Mouse (Mus musculus): ENCODE measurements around the gene Def6.
"Not testable (repeated sequence)": the region's sequence is repeated elsewhere in the genome, so short reads cannot be mapped to it uniquely, and the experiment has no call there.

Def6 gene

GRCm38 (mm10) chr17:28209457-28210110, 2.0 kb downstream of the Def6 start:
- peak in 1 of 2 experiments; percentile 49 for DNase-seq

GRCm38 (mm10) chr17:28211921-28212341, 4.4 kb downstream of the Def6 start:
- DNase-seq: peak; percentile 72 to 86

GRCm38 (mm10) chr17:28212391-28212790, 4.8 kb downstream of the Def6 start:
- no peak for DNase-seq

GRCm38 (mm10) chr17:28213236-28213635, 5.7 kb downstream of the Def6 start:
- no peak for DNase-seq

- DNase-seq: no peak
These were observed 9.2 kb downstream of the Def6 start for GRCm38 (mm10) chr17:28216791-28217190.

- peak; percentile 76 to 88 for DNase-seq
These were observed 10.4 kb downstream of the Def6 start for GRCm38 (mm10) chr17:28217721-28218649.

GRCm38 (mm10) chr17:28222463-28222862, 14.9 kb downstream of the Def6 start:
- DNase-seq: not testable (repeated sequence)

- DNase-seq: peak; percentile 87 to 90
These were observed 16.2 kb downstream of the Def6 start for GRCm38 (mm10) chr17:28223561-28224391.

GRCm38 (mm10) chr17:28224615-28225014, 17.0 kb downstream of the Def6 start:
- no peak for DNase-seq

- DNase-seq: peak; percentile 88 to 89
These were observed 18.4 kb downstream of the Def6 start for GRCm38 (mm10) chr17:28226014-28226413.

GRCm38 (mm10) chr17:28230486-28230885, 22.9 kb downstream of the Def6 start:
- no peak for DNase-seq

GRCm38 (mm10) chr17:28231026-28231736, 23.6 kb downstream of the Def6 start:
- no peak for DNase-seq

GRCm38 (mm10) chr17:28232475-28233060, 25.0 kb downstream of the Def6 start, which contains the start of gene Ppard:
Gene Ppard (plus strand): TSS chr17:28232700.
- peak; percentile 94 for DNase-seq

- DNase-seq: no peak
These were observed 25.6 kb downstream of the Def6 start for GRCm38 (mm10) chr17:28233091-28233731.

GRCm38 (mm10) chr17:28234641-28235040, 27.1 kb downstream of the Def6 start:
- DNase-seq: no peak

- DNase-seq: no peak
These were observed 28.5 kb downstream of the Def6 start for GRCm38 (mm10) chr17:28235982-28236635.

- DNase-seq: no peak
These were observed 29.0 kb downstream of the Def6 start for GRCm38 (mm10) chr17:28236636-28237015.

- no peak for DNase-seq
These were observed 29.8 kb downstream of the Def6 start for GRCm38 (mm10) chr17:28237362-28237761.

- no peak for DNase-seq
These were observed 30.3 kb downstream of the Def6 start for GRCm38 (mm10) chr17:28237874-28238273.

GRCm38 (mm10) chr17:28240846-28241245, 33.3 kb downstream of the Def6 start:
- DNase-seq: no peak

- DNase-seq: no peak
These were observed 34.7 kb downstream of the Def6 start for GRCm38 (mm10) chr17:28242296-28242695.
